Mouse (Mus musculus) small intestine, adult 2 months (tissue): ENCODE measurements around the gene Eml3.

Source experiments
- CTCF ChIP-seq: fragments of 200-500 bp; IDR thresholded peaks from 2 replicates; pipeline ENCODE4 v1.5.1; 2012; ENCODE audit warnings: low read depth, mild to moderate bottlenecking, control low read depth, inconsistent platforms, low read length, moderate library complexity, mixed read lengths; ENCODE audit not compliant: insufficient replicate concordance, insufficient read length; ENCODE audit errors: extremely low read depth
- POLR2A ChIP-seq: fragments of 200-500 bp; IDR thresholded peaks from 2 replicates; pipeline ENCODE4 v1.6.1; 2012; ENCODE audit warnings: low read depth, mild to moderate bottlenecking, control low read depth, inconsistent platforms, low read length, moderate library complexity

DNA sequence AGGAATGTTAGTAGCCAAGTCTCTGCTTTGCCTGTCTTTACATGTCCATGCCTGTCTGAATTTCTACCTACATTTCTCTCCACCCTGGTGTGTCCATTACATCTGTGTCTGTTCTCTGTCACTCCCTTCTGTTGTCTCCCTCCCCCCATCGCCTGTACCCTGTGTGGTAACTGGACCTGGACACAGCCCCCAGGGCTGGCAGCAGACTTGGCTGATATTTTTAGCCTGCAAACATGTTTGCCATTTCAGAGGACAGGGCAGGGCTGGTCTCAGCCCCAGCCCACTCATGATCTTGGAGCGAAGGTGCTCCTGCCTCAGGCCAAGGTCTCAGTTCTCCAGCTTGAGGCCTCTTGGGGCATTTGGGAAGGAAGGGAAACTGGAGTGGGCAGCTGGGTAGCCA lies 58.5 kb downstream of the Eml3 start:
- TF ChIP-seq POLR2A (no peak), CTCF (no peak)
